11 mouse cellular contexts compared by ENCODE assay signal in genomic region chr14:48054719-48055118, GRCm38 (mm10).
DNase-seq lines count a peak whose midpoint lies in the region; TF ChIP-seq lines count a peak whose summit lies in the region.
"Had no signal": no experiment of that assay in that cellular context is flagged by ENCODE, and none has a peak within 500 bp of the region (broad histone marks: within the 10 kb centered on the region; RNA-seq: fewer than 3 reads in every experiment).

No protein-coding gene starts in this region.

- H3K27me3 ChIP-seq in CH12.LX (replicated peaks), result no peaks in the 10 kb centered on the region
- H3K27me3 ChIP-seq: embryonic facial prominence, embryonic 12.5 days had no signal

- H3K79me2 ChIP-seq in CH12.LX (replicated peaks; ENCODE audit: control insufficient read depth, extremely low read depth, insufficient read depth, poor library complexity, severe bottlenecking), result no peaks in the 10 kb centered on the region

- TF ChIP-seq CTCF in left cerebral cortex, adult 2 months (IDR thresholded peaks at IDR 0.05), result peak; percentile 29
- peak; percentile 32 to 34; a peak in 2 of 4 replicates for TF ChIP-seq CTCF in CH12.LX (conservative IDR thresholded peaks at IDR 0.05 in 1 of 2, IDR thresholded peaks at IDR 0.05 in 1 of 2; ENCODE audit: low read depth in 2 of 2, low read length in 2 of 2)
- 0 out of 2 replicates have a peak, but pooled peaks have one; percentile 9 for TF ChIP-seq CTCF in cortical plate, adult 2 months (IDR thresholded peaks at IDR 0.05; ENCODE audit: extremely low read depth, insufficient read depth, low read length)

- DNase-seq in left cerebral cortex, adult 2 months (ENCODE audit: extremely low spot score in 1 of 2, low spot score in 2 of 2), result no peak
- DNase-seq in left cerebral cortex, postnatal 36 days (ENCODE audit: low spot score in 2 of 2), result no peak
- peak; percentile 3 for DNase-seq in CH12.LX (ENCODE audit: extremely low read depth)
- peak; percentile 58 for DNase-seq in ES-CJ7 (ENCODE audit: low read depth, low spot score)
- DNase-seq in retina, postnatal 1 day, result no peak
- no peak for DNase-seq in left cerebral cortex, postnatal 10 days (ENCODE audit: extremely low spot score in 1 of 2, low spot score in 2 of 2)
- DNase-seq: cerebellum, adult 8-10 months; heart, postnatal 14 days; lung, postnatal 4 days had no signal

- H3K27ac ChIP-seq in left cerebral cortex, adult 2 months, result no peak overlapping the region
- H3K27ac ChIP-seq in CH12.LX (ENCODE audit: insufficient read depth, low read depth), result no peak overlapping the region
- H3K27ac ChIP-seq in cortical plate, adult 2 months (ENCODE audit: insufficient read depth, low read length), result no peak overlapping the region
- H3K27ac ChIP-seq: embryonic facial prominence, embryonic 12.5 days had no signal

- TF ChIP-seq RAD21 in CH12.LX (IDR thresholded peaks at IDR 0.05; ENCODE audit: low read depth, low read length), result peak; percentile 2

- no peak overlapping the region for H3K9ac ChIP-seq in CH12.LX (ENCODE audit: insufficient read depth, low read depth)
- H3K9ac ChIP-seq: embryonic facial prominence, embryonic 12.5 days had no signal

- in situ Hi-C loops in CH12.LX (cut with MboI; ENCODE audit: low pct_ligation_motif_present, low pct_unique_long_range_greater_than_20kb, low sequenced_read_pairs), result no loop called here

- H3K4me2 ChIP-seq in CH12.LX (ENCODE audit: insufficient read depth, low read depth, poor library complexity, severe bottlenecking), result no peak overlapping the region
- H3K4me2 ChIP-seq: embryonic facial prominence, embryonic 12.5 days had no signal

- H3K4me1 ChIP-seq in CH12.LX (ENCODE audit: control insufficient read depth in 1 of 2, insufficient read depth in 2 of 2), result no peaks in the 10 kb centered on the region
- H3K4me1 ChIP-seq in cortical plate, adult 2 months (ENCODE audit: control insufficient read depth, insufficient read depth, low read length), result peaks cover 2% of the 10 kb centered on the region; the same call in 1 of the 2 replicates

- dilution Hi-C loops in CH12.LX (cut with MboI; ENCODE audit: extremely low pct_ligation_motif_present, extremely low pct_unique_long_range_greater_than_20kb, low sequenced_read_pairs), result no loop called here

- TF ChIP-seq POLR2A in CH12.LX (IDR thresholded peaks at IDR 0.05; ENCODE audit: low read depth, low read length), result no peak
- no peak for TF ChIP-seq POLR2A in cortical plate, adult 2 months (IDR thresholded peaks at IDR 0.05; ENCODE audit: extremely low read depth, insufficient read depth, low read length)

- intact Hi-C loops in left cerebral cortex, adult 2 months (cut with DNase I), result loop anchor here (5.0 kb wide), 1 partner anchor 42 kb away; no protein-coding TSS in a partner anchor
- intact Hi-C loops in left cerebral cortex, postnatal 36 days (cut with DNase I), result loop anchor here (10.0 kb wide), 1 partner anchor 140 kb away; no protein-coding TSS in a partner anchor
- intact Hi-C loops in left cerebral cortex, postnatal 10 days (cut with DNase I), result no loop called here

- no peak overlapping the region for H3K4me3 ChIP-seq in left cerebral cortex, adult 2 months
- no peak overlapping the region for H3K4me3 ChIP-seq in CH12.LX (replicated peaks in 1 of 3; ENCODE audit: low read depth in 2 of 3, low read length in 2 of 3, poor library complexity in 1 of 3)
- H3K4me3 ChIP-seq in cortical plate, adult 2 months (ENCODE audit: insufficient read depth, low read length), result no peak overlapping the region
- H3K4me3 ChIP-seq: embryonic facial prominence, embryonic 12.5 days had no signal

- no peaks in the 10 kb centered on the region for H3K9me3 ChIP-seq in CH12.LX (replicated peaks; ENCODE audit: low read length)
- H3K9me3 ChIP-seq: embryonic facial prominence, embryonic 12.5 days had no signal

- no peak for TF ChIP-seq EP300 in CH12.LX (IDR thresholded peaks at IDR 0.05; ENCODE audit: low read length)

- H3K36me3 ChIP-seq in CH12.LX (replicated peaks in 1 of 2; ENCODE audit: control insufficient read depth in 1 of 2, insufficient read depth in 1 of 2, low read length in 1 of 2), result no peaks in the 10 kb centered on the region
- H3K36me3 ChIP-seq: embryonic facial prominence, embryonic 12.5 days had no signal

TF ChIP-seq in CH12.LX, 34 proteins besides CTCF, POLR2A, EP300 and RAD21:
- no peak for TF ChIP-seq MAX (IDR thresholded peaks at IDR 0.05; ENCODE audit: low read length)
- no peak for TF ChIP-seq POLR2AphosphoS2 (IDR thresholded peaks at IDR 0.05; ENCODE audit: low read depth, low read length)
- no peak for TF ChIP-seq MAFK (IDR thresholded peaks at IDR 0.05; ENCODE audit: insufficient replicate concordance, low read length)
- no peak for TF ChIP-seq MYC (IDR thresholded peaks at IDR 0.05; ENCODE audit: low read depth, low read length)
- TF ChIP-seq SMC3 (IDR thresholded peaks at IDR 0.05; ENCODE audit: low read depth, low read length), result no peak
- TF ChIP-seq NELFE (IDR thresholded peaks at IDR 0.05; ENCODE audit: low read depth, low read length), result no peak
- TF ChIP-seq CHD1 (IDR thresholded peaks at IDR 0.05; ENCODE audit: low read depth, low read length), result no peak
- no peak for TF ChIP-seq SIN3A (IDR thresholded peaks at IDR 0.05; ENCODE audit: low read length)
- no peak for TF ChIP-seq HCFC1 (IDR thresholded peaks at IDR 0.05; ENCODE audit: low read depth, low read length)
- TF ChIP-seq ZNF384 (IDR thresholded peaks at IDR 0.05; ENCODE audit: low read depth, low read length), result no peak
- TF ChIP-seq USF2 (conservative IDR thresholded peaks at IDR 0.05; ENCODE audit: low read depth, low read length), result no peak

Comparison
In these comparisons a context has a peak if more than half of its experiments do, and no peak if none do; other contexts are left out.
1. DNase-seq: peak in CH12.LX (single experiment) and ES-CJ7 (single experiment); none in left cerebral cortex, adult 2 months (0 of 2), left cerebral cortex, postnatal 36 days (0 of 2), retina, postnatal 1 day (single experiment) and left cerebral cortex, postnatal 10 days (0 of 2).
2. Peak in every context shown above with its lines, with median percentiles within 50 percentile points of each other: CTCF ChIP-seq.